Mouse (Mus musculus) Patski (cell line): ENCODE measurements around the gene Ggcx. TPM values are rescaled to one million over a fixed set of nuclear protein-coding genes. Genes with fewer than 3 reads are reported as not detected.
"Not testable (repeated sequence)": the region's sequence is repeated elsewhere in the genome, so short reads cannot be mapped to it uniquely, and the experiment has no call there.

ENCODE experiments used
- ATAC-seq: fragments of 100-300 bp; one replicate; pipeline ENCODE4 v1.8.0; 2021
- CTCF ChIA-PET: fragments of 350-600 bp; sonication (Branson Sonifier 250); formaldehyde crosslinking; loops from one replicate; lab custom pipeline; 2022; ENCODE audit warnings: inconsistent platforms; lab: Charles Lee
- POLR2A ChIA-PET: fragments of 350-600 bp; sonication (Branson Sonifier 250); formaldehyde crosslinking; loops from one replicate; lab custom pipeline; 2022; ENCODE audit warnings: antibody characterized with exemption, inconsistent platforms; lab: Charles Lee
- DNase-seq: peaks from one replicate; pipeline ENCODE4 v3.0.0-alpha.2; 2011; ENCODE audit warnings: low read depth, low spot score
- H3K27me3 ChIP-seq: fragments of 371-371 bp; one replicate; pipeline ENCODE4 v1.5.1; 2021
- CTCF ChIP-seq: fragments of 100-300 bp; IDR thresholded peaks from one replicate; pipeline ENCODE4 v1.5.1; 2021
- in situ Hi-C: fragments of 300-500 bp; cut with MboI; formaldehyde crosslinking; loops from 3 replicates; pipeline ENCODE4 v1.11.1; 2018; ENCODE audit warnings: low pct_unique_long_range_greater_than_20kb, mixed read lengths
- polyA plus RNA-seq: library from polyadenylated mRNA; unstranded; gene quantifications from one replicate; pipeline ENCODE4 v1.2.3, GENCODE M21; 2021

Gene Ggcx
- polyA plus RNA-seq, 1 experiment from 2014 or later: 36.3 TPM

- POLR2A ChIA-PET: interaction anchor here (0.6 to 1.0 kb wide), 2 partner anchors 9 to 18 kb away, joined by 3 read pairs; no protein-coding TSS in a partner anchor
Measured at GRCm38 (mm10) chr6:72475221-72475985, 61.3 kb downstream of the Ggcx start.

GRCm38 (mm10) chr6:72476836-72477235, 62.7 kb downstream of the Ggcx start:
- CTCF ChIA-PET: interaction anchor here (1.6 kb wide), 1 partner anchor 17 kb away, joined by 5 read pairs; no protein-coding TSS in a partner anchor
- in situ Hi-C loops: no loop called here
- no peak for TF ChIP-seq CTCF
- DNase-seq (no peak), ATAC-seq (no peak)
- POLR2A ChIA-PET: no interaction called here
- no peaks in the 10 kb centered on the region for H3K27me3 ChIP-seq

More at GRCm38 (mm10) chr6:72475221-72475985, 61.3 kb downstream of the Ggcx start:
- no peak for DNase-seq
- TF ChIP-seq CTCF: no peak
- in situ Hi-C loops: no loop called here
- no peak for ATAC-seq
- CTCF ChIA-PET: interaction anchor here (0.9 to 1.4 kb wide), 2 partner anchors 16 to 35 kb away, joined by 3 to 4 read pairs; no protein-coding TSS in a partner anchor
- no peaks in the 10 kb centered on the region for H3K27me3 ChIP-seq

DNA sequence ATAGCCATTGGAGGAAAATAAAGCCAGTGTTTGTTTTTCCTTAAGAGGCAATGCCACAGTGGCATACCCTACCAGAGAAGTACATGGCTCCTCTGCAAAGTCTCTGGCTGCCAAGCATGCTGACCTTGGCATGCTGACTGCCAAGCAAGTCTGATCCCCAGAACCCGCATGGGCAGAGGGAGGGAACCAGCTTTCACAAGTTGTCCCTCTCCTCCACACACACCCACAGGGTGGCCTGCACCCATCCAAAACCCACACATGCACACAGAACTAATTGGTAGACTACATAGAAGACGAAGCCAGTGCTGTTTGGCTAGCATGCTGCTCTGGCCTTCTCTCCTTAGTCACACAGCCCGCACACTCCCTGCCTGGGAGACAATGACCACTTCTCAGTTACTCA, 63.5 kb downstream of the Ggcx start:
- in situ Hi-C loops: no loop called here
- ATAC-seq (no peak), DNase-seq (no peak)
- no peaks in the 10 kb centered on the region for H3K27me3 ChIP-seq
- POLR2A ChIA-PET: no interaction called here
- no peak for TF ChIP-seq CTCF
- CTCF ChIA-PET: interaction anchor here (1.6 kb wide), 1 partner anchor 16 kb away, joined by 5 read pairs; no protein-coding TSS in a partner anchor

DNA sequence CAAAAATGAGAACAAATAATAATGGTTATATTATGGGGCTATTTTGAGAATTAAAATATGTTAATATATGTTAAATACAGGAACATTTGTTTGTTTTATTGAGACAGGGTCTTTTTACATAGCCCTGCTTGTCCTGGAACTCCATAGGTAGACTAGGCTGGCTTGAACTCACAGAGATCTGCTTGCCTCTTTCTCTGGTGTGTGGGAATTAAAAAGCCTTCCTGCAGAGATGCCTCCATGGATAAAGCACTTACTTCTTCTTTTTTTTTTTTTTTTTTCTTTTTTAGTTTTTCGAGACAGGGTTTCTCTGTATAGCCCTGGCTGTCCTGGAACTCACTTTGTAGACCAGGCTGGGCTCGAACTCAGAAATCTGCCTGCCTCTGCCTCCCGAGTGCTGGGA, 64.6 kb downstream of the Ggcx start:
- POLR2A ChIA-PET, ATAC-seq, CTCF ChIA-PET, in situ Hi-C loops, H3K27me3 ChIP-seq, DNase-seq: not testable (repeated sequence)

DNA sequence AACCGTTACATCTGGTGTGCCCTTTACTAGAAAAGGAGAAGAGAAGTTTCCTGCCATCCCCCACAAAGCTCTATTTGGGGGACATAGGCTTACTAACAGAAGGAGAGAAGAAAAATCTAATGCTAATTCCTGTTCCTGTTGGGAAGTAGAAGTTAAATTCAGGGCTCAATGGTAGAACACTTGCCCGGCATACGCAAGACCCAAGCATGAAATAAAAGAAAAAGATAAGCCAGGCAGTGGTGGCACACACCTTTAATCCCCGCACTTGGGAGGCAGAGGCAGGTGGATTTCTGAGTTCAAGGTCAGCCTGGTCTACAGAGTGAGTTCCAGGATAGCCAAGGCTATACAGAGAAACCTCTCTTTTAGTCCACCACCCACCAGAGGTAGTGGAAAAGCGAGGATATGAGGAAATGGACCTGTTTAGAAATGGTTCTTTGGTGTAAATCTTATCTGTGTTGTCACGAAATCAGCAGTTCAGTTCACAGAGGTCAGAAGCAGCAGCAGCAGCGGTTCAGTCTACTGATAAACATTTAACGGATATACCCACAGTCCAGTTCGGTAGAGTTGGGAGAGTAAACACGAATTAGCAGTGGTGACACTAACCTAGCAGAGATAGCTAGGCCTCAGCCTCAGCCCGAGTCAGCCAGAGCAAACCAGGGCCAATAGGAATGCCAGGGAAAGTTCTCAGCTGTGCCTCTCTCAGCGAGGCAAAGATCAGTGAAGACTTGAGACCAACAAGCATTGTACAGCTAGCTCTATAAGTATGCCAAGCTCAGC, 65.7 kb downstream of the Ggcx start:
- ChIA-PET CTCF (interaction anchor here (1.8 kb wide), 1 partner anchor 11 kb away, joined by 5 read pairs; no protein-coding TSS in a partner anchor), POLR2A (no interaction called here)
- TF ChIP-seq CTCF: no peak
- DNase-seq: no peak
- H3K27me3 ChIP-seq: no peaks in the 10 kb centered on the region
- in situ Hi-C loops: no loop called here
- no peak for ATAC-seq

DNA sequence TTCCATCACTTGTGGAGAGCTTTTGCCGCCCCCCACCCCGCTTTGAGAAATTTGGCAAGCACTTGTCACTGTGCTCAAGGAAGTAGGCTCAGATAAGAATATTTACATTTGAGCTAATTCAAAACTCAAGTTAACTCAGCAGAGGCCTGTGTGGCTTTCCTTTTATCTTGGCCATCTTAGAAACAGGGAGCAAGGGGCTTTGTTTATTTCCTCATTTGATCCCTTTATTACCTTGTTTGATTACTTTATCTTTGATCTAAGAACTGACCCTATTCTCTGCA, 66.3 kb downstream of the Ggcx start:
- ATAC-seq (no peak), DNase-seq (no peak)
- in situ Hi-C loops: no loop called here
- ChIA-PET CTCF (interaction anchor here (1.8 kb wide), 1 partner anchor 11 kb away, joined by 5 read pairs; no protein-coding TSS in a partner anchor), POLR2A (no interaction called here)
- TF ChIP-seq CTCF: no peak
- H3K27me3 ChIP-seq: no peaks in the 10 kb centered on the region

Other genes with a start within 250 kb of the Ggcx start
- 5.7 TPM for gene Atoh8, start 178.7 kb upstream of the Ggcx start, polyA plus RNA-seq
- 0.05 TPM for gene Sftpb, start 109.7 kb upstream of the Ggcx start, polyA plus RNA-seq
- 64.7 TPM for gene Usp39, start 69.1 kb upstream of the Ggcx start, polyA plus RNA-seq
- 13.8 TPM for gene 0610030E20Rik, start 67.0 kb upstream of the Ggcx start, polyA plus RNA-seq
- 39.8 TPM for gene Tmem150a, start 58.9 kb upstream of the Ggcx start, polyA plus RNA-seq
- gene Rnf181, start 47.4 kb upstream of the Ggcx start, polyA plus RNA-seq: 98.4 TPM
- 33.2 TPM for gene Vamp5, start 33.8 kb upstream of the Ggcx start, polyA plus RNA-seq
- gene Vamp8, start 23.6 kb upstream of the Ggcx start, polyA plus RNA-seq: 189 TPM
- gene Mat2a, start 25.2 kb downstream of the Ggcx start, polyA plus RNA-seq: 181 TPM
- 0.26 TPM for gene Sh2d6, start 107.4 kb downstream of the Ggcx start, polyA plus RNA-seq
- 230 TPM for gene Capg, start 130.1 kb downstream of the Ggcx start, polyA plus RNA-seq
- gene Elmod3, start 184.1 kb downstream of the Ggcx start, polyA plus RNA-seq: 22.4 TPM
- 86.5 TPM for gene Retsat, start 184.2 kb downstream of the Ggcx start, polyA plus RNA-seq
- 119 TPM for gene Tgoln1, start 202.7 kb downstream of the Ggcx start, polyA plus RNA-seq